Mouse (Mus musculus) ES-E14 (cell line): ENCODE results near the gene Olfr169.
"Not testable (repeated sequence)": the region's sequence is repeated elsewhere in the genome, so short reads cannot be mapped to it uniquely, and the experiment has no call there.

Experiments
- MAFK ChIP-seq: IDR thresholded peaks from 2 replicates; pipeline ENCODE4 v1.6.1; 2014; ENCODE audit warnings: mild to moderate bottlenecking, low read depth, low read length, inconsistent platforms; ENCODE audit not compliant: insufficient read depth
- ZNF384 ChIP-seq: IDR thresholded peaks from 2 replicates; pipeline ENCODE4 v1.6.1; 2012; ENCODE audit warnings: low read depth, low read length, inconsistent platforms

DNA sequence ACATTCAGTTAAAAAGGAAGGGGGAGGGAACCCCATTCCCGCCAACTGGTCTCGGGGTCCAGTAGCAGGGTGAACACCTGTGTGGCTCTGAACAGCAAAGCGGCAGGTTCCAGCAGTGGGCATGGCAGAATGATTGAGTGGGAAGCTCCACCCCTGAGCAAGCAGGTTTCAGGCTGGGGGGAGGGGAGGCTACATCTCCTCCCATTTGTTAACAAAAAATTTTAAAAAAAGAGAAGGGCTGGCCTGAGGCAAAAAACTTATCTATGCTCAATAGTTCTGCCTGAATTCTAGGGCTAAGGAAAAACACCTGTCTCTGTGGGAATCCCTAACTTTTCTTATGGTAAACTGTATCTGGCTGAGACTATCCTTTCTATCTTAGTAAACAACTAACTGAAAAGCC is 19.4 kb downstream of the Olfr169 start:
- TF ChIP-seq ZNF384, MAFK: not testable (repeated sequence)
